Mouse (Mus musculus): ENCODE results near the gene Gm20425. TPM values are rescaled to one million over a fixed set of nuclear protein-coding genes. Genes with fewer than 3 reads are reported as not detected.
"Not testable (repeated sequence)": the region's sequence is repeated elsewhere in the genome, so short reads cannot be mapped to it uniquely, and the experiment has no call there.

Gm20425 gene
- total RNA-seq, 1 experiment from 2014 or later, result 9.4 TPM

DNA sequence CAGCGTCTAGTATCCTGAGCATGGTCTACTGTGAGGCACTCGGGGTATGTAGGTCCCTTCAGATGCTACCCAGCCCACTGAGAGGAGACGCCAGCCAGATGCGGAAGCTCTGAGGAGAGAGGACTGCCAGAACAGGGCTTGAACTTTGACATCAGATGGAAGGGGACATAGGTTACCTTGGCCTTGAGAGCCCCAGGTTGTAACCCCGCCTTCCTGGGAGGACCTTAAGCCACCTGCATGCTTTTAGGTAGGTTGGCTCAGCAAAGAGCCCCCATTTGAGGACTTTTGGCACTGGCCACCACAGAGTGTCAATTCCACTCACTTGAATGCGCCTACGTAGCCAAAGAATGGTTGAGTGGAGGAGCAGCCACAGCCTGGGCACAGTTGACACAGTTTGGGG is 5.4 kb downstream of the Gm20425 start:
- no peak for DNase-seq

DNA sequence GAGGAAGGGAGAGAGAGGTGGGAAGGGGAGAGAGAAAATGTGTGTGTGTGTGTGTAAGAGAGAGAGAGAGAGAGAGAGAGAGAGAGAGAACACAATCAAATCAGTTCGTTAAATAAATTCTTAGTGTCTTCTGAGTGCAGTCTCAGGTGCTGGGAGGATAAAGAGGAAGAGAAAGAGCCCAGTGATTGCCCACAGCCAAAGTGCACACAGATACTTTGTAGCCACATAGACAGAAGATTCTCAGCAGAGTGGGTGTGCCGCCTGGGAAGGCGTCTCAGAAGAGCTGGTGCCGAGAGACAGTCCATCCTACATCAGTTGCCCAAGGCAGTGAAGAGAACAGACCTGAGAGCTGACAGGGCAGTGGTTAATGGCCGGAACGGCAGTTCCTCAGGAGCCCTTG is 15.8 kb downstream of the Gm20425 start:
- no peak for DNase-seq

DNA sequence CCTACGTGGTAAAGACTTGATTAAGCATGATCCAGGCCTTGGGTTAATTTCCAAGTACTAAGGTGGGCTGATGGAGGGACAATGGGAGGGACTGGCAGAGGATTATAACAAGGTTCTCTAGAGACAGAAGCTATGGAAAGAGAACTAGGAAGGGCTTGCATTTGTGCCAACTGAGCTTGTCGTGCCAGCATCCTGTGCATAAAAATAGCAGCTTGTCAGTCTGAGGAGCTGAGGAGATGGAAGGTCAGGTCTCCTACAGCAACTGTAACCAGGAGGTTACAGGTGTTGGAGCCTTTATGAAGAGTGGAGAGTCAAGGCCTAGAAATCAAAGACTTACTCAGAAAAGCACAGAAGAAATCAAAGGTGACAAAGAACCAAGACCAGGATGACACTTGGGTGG is 16.5 kb downstream of the Gm20425 start:
- no peak for DNase-seq

DNA sequence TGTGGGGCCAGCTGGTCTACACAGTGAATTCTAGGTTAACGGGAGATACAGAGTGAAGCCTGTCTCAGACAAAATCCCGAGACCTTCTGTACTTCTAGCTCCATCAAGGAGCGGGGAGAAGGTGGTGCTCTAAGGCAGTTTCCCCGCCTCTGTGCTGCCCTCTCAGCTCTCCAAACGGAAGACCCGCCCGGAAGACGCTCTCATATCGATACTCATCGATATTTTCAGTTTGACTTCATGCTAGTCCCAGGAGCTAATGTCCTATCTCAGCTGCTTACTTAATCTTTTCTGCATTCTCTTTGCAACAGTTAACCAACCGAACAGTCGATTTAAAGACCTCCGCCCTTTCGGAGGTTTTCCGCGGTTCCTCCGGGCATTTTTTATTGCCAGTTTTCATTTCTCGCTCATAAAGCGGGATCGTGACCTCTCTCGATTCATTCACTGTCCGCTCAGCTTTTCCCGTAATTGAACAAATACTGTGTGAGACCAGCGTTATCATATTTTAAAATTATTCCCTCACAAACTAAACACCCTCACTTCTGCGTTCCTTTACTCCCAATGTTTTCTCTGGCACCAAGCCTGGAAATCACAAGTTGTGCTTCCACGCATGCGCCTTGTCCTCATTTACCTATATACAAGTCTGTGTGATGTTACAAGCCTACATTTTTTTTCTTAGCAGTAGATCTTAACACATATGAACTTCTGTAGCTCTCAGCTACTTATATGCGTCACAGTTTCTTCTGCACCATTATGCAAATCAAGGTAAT is 17.3 kb downstream of the Gm20425 start:
- DNase-seq, result no peak

DNA sequence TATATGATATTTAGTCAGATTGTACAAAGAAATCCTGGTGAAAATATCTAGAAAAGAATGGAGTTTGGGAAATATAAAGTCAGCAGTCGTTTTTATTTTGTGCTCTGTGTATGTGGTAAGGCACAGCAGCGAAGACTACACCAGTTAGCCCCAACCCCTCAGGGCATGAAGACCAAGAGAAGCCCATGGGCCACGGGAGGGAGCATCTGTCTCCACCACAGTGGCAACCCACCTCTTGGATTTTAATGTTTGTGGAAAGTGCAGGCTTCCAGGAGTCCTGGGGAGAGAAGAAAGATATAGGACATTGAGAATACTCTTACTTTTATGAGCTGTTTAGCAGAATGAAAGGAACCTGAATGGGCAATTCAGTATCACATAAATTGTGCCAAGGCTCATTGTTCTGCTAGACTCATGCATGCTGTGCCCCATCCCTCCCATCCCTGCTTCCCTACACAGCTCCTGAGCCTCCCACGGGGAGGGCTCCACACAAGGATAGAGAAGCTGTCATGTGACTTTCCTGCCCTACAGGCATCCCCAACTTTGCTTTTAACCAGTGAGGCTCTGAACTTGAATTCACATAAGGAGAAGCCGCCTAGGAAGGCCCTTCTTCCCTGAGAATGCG is 21.2 kb downstream of the Gm20425 start:
- no peak for DNase-seq

DNA sequence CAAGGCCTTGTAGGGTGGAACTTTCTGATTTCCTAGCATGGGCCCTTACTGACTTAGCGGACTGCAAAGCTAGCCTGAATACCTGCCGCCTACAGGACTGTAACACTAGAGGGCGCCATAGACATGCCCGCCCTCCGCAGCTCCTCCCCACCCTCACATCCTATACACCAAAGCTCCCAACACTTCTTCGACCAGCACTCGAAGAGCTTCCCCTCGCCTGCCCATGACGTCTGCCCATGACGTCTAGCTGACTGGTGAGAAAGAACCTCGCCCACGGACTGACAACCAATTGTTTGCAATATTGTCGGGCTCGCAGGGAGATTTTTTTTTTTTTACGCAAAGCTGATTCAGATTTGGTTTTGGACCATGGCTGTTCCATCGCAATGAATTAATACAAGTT is 22.3 kb downstream of the Gm20425 start:
- DNase-seq, result peak; percentile 56

DNA sequence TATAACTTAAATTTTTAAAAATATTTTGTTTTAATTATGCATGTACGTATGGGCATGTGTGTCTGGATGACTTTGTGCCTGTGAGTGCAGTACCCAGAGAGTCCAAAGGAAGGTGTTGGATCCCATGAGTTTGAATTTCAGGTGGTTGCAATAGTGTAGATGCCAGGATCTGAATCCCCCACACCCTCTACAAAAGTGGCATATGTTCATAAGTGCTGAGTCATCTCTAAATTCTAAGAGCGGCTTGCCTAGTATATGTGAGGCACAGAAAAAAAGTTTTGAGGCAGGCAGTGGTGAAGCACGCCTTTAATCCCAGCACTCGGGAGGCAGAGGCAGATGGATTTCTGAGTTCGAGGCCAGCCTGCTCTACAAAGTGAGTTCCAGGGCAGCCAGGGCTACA is 24.3 kb downstream of the Gm20425 start:
- no peak for DNase-seq

DNA sequence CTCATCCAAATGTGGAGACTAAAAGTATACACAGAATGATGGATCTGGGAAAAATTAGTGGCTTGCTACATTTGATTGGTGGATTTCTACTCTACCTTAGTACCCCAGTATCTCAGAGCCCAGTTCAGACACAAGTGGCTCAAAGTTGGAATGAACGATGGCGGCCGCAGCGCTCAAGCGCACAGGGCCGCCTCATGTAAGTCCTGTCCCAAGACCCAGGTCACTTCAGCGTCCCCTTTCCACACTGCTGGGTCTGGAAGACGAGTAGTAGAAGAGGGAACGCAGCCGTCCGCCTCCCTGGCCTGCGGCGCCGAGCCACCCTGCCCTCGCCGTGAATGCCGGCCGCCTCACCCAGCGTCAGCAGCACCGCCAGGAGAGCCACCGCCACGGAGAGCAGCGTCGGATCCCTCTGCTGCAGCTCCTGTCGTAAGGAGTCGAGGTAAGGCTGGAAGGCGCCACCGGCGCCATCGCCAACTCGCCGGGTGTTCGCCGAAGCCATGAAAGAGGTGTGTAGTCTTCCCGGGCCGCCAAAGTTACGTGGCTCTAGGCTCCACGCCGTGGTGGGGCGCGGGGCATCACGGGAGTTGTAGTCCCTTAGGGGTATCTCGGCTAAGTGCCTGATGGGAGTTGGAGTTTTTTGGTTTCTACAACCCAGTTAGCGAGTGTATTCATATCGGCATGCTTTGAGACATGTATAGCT is 28.4 kb downstream of the Gm20425 start, which contains the start of gene Srprb:
TSS of gene Srprb (minus strand) at position 577 of the 700 bp plus-strand sequence.
- peak; percentile 93 for DNase-seq

DNA sequence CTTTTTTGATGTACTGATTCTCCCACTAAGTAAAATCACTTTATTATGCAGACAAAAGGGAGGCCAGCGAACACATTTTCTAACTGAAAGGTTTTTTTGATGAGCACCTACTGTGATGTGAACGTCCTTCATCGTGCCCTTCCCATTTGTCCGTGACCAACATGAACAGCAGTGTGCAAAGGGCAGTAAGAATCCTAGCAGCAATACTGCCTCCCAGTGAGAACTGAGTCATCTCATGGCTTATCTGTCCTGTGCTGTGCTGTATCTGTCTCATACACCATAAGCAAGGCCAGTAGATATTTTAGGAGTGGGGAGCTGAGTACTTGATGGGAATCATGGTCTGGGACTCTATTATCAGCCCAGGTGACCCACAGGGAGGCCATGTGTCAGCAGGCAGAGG is 41.7 kb downstream of the Gm20425 start:
- DNase-seq, result no peak

DNA sequence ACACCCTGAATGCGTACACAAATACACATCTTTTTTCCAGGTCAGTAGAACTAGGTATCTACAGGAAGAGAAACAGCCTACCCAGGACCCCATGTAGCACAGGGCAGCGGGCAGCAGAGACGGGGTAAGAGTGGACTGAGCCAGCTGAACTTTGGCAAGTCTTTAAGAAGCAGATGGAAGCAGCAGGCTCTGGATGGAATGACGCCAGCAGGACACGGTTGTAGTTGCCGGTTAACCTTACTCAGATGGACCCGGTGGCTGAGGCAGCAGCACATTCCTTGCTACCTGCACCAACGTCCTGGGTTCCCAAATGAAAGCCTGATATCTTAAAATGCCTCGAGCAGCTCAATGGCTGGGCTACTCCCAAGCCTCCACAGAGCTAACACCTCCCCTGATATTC is 43.4 kb downstream of the Gm20425 start:
- DNase-seq, result peak; percentile 27

DNA sequence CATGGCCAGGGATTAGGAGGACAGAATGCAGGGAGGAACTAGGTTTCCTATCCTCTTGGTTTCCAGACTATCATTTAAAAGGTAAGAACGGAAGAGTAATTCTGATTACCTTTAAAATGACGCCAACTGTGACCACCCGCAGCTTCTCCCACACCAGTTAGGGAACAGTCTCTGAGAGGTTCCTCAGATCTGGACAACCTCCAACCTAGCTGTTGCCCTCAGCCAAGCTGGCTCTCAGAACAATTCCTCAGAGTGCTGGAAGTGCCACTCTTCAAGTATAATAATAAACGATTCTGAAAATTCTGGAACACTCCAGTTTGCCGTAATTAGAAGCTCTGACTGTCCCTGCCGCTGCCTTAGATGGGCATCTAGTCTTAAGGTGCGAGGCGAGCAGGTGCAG is 44.2 kb downstream of the Gm20425 start:
- no peak for DNase-seq

DNA sequence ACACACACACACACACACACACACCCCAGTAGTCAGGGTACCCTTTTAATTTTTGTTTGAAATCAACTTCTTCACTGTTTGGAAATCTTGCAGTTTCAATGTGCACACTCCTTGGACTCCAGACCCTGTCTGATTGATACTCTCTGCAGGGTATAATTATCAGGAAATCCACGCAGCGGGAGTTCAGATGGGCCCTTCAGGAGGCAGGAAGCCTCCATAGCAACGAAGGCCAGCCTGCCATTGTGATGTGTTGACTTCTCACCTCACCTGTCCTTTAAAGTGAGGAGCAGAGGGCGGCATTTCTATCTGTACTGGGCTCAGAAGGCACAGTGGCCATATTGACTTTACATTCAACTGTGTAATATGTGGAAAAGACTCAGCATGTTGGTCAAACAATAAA is 45.3 kb downstream of the Gm20425 start:
- no peak for DNase-seq

DNA sequence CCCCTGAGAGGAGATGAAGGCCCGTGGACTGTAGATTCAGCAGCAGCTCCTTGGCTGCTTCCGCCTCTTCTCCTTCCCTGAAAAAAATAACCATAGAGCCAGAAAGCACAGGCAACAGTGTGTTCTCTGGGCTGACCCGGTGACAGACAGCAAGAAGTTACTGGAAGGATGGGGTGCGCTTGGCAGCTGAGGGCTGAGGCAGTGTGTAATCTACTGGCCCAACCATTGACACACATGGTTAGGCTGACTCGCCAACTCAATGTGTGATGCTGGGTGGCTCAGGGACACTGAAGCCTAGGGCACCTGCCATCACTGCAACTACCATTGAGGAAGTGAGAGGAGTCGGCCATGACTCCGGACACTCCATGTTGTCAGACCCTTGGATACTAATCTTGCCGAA is 48.2 kb downstream of the Gm20425 start:
- DNase-seq, result no peak

DNA sequence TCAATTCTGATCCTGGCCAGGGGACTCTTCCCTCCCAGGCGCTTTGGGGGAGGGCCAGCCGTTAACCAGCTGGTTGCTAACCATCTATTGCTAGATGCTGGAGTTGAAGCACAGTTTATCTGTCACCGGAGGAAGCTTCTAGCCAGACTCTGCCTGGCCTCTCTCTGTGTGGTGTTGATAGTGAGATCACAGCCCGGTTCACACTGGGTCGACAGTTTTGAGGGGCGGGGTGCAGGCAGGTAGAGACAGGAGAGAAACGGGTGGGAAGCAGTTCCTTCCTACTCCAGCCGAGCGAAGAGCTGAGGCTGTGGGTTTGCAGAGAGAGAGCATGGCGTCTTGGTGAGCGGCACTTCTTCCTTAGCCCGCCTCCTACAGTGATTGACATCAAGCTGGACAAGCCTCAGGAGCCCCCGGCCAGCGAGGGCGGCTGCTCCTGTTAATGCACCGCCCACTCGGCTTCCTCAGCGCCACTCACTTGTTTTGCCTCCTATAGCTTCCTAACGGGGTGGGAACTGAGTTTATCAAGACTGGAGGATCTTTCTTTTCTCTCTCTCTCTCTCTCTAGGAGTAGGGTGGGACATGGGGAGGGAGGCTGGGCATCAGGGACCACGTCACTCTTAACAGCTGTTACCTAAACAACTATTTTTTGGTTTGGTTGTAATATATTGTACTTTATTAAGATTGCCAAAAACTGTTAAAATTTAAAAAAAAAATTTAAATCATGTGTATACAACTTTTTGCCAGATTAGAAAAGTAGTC is 49.1 kb downstream of the Gm20425 start:
- DNase-seq, result peak; percentile 78

DNA sequence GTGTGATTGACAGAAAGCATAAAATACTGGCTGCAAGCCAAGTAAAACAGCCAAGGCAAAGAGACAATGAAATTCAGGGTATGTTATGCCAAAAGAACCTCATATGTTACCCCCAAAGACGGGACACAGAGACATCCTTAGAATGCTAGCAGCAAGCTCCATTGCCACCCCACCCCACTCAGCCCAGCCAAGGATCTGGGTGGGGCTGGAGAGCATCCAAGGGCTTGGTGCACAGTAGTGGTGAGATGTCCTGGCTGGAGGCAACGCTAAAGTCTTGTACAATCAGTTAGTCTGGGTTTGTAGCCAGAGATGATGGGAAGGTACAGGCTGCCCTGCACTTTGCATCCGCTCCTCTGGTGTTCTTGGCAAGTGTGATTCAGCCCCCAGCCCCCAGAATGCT is 49.8 kb downstream of the Gm20425 start:
- peak; percentile 48 for DNase-seq

DNA sequence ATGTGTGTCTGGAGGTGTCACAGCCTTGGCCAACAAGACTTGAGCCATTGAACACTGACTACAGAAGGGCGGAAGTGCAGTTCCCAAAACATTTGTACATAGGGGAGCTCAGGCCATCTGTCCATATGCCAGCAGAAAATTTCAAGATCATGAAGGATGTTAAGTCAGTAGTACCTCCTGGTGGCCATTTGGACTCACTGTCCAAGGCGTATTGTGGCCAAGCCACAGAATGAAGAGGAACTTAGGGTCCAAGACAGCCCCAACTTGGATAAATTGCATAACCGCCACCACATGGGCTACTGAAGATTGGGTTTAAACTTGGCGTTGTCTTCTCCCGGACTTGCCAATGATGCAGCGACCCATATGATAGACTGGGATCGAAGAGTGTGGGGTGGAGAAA is 54.4 kb downstream of the Gm20425 start:
- no peak for DNase-seq

DNA sequence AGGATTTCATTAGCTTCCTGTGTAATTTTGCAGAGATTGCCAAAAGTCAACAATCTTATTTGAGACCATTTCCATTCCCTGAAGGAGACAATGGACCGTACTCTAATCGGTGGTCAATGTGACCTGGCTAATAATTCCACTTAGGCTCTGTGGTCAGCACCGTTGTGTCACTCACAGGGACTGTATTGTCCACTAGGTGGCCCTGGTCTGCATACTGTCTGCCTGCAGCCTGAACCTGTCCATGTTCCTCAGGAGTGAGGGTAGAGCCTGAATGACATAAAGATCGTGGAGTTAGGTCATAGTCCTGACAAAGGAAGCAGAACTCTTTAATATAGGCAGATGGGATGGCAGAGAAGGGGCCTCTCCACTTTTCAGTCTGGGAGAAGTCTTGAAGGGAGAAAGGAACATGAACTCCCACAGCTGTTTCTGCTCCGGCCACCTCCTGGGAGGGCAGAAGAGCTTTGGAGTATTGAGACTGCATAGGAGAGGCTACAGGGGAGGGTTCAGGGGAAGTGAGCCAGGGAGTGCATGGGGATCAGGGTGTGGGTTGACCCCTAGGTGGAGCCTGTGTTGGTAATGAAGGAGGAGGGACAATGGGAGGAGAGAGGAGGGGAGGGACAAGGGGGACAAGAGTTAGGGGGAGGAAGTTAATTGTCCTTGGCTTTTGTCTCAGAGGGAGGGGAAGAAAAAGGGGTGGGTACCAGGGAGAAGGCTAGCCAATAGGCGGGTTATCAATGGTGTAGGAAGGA is 55.2 kb downstream of the Gm20425 start:
- peak; percentile 29 for DNase-seq

DNA sequence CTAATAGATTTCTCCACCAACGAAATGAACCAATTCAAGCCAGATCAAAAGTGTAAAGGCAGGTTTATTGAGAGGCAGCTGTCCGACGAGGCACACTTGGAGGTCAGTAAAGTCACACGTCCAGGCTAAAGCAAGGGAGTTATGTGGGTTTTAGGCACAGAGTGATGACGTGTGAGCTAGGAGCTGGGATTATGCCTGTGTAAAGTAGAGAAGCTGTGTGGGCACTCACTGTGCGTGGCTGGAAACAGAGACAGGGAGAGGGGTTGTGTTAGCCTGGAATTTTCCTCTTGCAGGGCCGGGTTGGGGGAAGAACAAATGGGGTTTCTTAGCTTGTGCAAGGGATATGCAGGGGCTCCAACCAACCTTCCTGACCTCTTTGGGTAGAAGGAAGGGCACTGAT is 61.3 kb downstream of the Gm20425 start:
- no peak for DNase-seq

DNA sequence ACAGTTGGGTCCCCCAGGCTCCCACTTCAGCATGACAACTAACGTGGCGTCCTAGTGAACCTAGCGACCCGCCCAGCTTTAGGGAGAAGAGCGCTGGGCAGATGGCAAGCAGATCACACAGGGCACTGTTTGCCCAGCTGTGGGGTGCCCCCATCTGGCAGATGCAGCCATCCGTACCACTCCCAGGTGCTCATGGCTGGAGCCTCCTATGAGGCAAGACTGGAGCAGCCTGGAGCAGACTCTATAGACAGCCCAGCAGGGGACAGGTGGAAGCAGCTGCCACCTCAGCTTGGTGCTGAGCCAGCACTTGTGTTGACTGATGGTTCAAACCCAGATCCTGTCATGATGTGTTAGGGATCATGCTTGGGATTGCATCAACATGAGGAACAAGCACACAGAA is 62.1 kb downstream of the Gm20425 start:
- DNase-seq, result no peak

DNA sequence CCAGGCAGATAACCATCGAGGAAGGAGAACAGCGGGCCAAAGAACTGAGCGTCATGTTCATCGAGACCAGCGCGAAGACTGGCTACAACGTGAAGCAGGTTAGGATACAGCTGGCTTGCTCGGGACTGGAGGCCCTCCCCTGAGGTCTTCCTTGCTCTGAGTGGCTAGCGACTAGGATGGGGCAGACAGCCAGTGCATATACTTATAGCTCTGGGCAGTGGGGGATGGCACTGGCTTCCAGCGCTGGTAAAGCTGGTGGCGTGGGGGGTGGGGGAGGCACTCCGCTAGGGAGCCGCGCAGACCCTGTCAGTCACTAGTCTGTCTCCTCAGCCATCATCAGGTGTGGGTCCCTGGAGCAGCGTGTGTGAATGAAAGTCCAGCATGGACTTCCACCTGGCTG is 66.3 kb downstream of the Gm20425 start:
- no peak for DNase-seq

DNA sequence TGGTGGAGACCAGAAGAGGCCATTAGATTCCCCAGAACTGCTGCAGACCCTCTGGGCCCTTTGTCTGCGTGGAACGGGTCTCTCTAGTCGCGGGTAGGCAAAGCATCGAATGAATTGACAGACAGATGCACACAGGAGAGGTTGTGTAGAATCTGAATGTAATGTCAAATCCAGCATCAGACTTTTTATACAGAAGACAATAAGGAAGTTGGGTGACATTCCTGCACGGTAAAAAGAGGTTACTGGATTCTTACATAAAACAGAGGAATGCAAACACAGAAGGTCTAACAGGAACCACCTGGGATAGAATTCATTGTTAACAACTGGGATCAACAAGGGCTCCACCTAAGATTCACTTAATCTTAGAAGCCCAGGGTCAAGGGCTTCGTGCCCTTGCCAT is 74.9 kb downstream of the Gm20425 start:
- DNase-seq, result not testable (repeated sequence)

DNA sequence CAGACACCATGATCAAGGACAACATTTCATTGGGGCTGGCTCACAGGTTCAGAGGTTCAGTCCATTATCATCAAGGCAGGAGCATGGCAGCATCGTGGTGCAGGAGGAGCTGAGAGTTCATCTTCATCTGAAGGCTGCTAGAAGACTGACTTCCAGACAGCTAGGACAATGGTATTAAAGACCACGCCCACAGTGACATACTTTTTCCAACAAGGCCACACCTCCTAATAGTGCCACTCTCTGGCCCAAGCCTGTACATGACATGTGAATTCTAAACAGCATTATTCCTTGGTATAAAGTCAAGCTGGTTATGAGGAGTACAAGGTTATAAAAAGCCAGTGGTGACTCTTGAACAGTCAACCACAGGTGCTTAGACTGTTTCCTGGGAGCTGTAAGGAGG is 75.5 kb downstream of the Gm20425 start:
- DNase-seq, result no peak
